ENCODE assay signal across 8 mouse cellular contexts in the genomic region with DNA sequence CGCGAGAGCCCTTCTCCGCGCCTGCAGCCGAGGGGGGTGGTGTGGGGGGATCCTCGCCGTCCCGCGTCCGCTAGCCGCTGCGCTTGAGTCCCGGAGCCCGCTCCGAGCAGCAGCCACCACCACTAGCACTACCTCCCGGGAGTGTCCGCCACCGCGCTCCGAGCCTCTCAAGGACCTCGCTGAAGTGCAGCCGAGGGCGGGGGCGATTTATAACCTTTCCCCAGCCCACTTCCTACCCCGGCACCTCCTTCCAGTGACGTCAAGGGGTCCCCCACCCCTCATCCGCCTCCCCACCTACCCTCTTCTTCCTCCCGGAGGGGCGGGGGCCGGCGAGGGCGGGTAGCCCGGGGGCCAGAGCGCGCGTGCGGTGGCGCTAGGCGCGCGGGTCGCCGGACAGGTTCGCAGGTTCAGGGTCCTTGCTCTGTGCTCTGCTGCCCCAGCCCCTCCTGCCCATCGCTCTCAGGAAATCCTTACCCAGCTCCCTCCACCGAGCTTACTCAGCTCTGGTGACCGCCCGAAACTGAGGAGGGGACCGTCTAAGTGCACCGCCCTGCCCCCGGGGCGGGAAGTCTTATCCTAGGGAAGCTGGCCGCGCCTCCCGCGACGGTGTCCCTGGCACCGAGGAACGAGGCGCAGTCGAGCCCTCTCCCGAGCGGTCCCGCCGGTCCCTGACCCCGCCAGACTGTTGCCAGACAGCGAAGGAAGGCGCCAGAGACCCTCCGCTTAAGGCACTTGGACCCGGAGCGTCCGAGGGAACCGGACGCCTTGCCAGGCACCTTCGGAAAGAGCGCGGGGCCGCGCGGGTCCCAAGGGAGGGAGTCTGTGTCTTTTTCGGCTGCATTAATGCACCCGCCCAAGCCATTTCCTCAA. TPM values are rescaled to one million over a fixed set of nuclear protein-coding genes. Genes with fewer than 3 reads are reported as not detected.
DNase-seq lines count a peak whose midpoint lies in the region; ATAC-seq and TF ChIP-seq lines count a peak whose summit lies in the region.

Gene Flt1, minus strand, starts transcription at position 181 of the 870 bp plus-strand sequence.

- H3K4me1 ChIP-seq in cerebellum, adult 2 months (ENCODE audit: control insufficient read depth, insufficient read depth, low read length): peaks cover 3% of the 10 kb centered on the region; the same call in 1 of the 2 replicates
- H3K4me1 ChIP-seq in hindbrain, embryonic 15.5 days (replicated peaks): peaks cover 18% of the 10 kb centered on the region
- peaks cover 60% of the 10 kb centered on the region for H3K4me1 ChIP-seq in megakaryocyte, embryonic 14.5 days

- H3K9ac ChIP-seq in hindbrain, embryonic 15.5 days: peak within 1 kb of the TSS; percentile 17

- intact Hi-C loops in left cerebral cortex, postnatal 36 days (cut with DNase I): loop anchor here (10.0 kb wide), 2 partner anchors 119 to 421 kb away; partner anchors contain the start of gene Cdx2

- peak in 1 of 2 experiments; percentile 27 for DNase-seq in cerebellum, adult 2 months
- DNase-seq in adrenal gland, postnatal 36 days: peak; percentile 71 to 84
- peak; percentile 37 for DNase-seq in gastrocnemius, postnatal 10 days
- DNase-seq in left cerebral cortex, postnatal 36 days (ENCODE audit: low spot score in 2 of 2): no peak
- DNase-seq in urinary bladder, postnatal 25 days (ENCODE audit: low spot score): peak; percentile 14

- peaks cover 6% of the 10 kb centered on the region; the same call in 1 of the 2 replicates for H3K27me3 ChIP-seq in cerebellum, adult 2 months (ENCODE audit: control insufficient read depth, insufficient read depth, low read length)
- peaks cover 72% of the 10 kb centered on the region for H3K27me3 ChIP-seq in hindbrain, embryonic 15.5 days
- H3K27me3 ChIP-seq in megakaryocyte, embryonic 14.5 days (replicated peaks): peaks cover 83% of the 10 kb centered on the region

- no peak for TF ChIP-seq POLR2A in cerebellum, adult 2 months (IDR thresholded peaks at IDR 0.05; ENCODE audit: borderline replicate concordance, insufficient read depth, low read length)

- H3K27ac ChIP-seq in cerebellum, adult 2 months (ENCODE audit: insufficient read depth, low read length): no peak within 1 kb of the TSS
- no peak within 1 kb of the TSS for H3K27ac ChIP-seq in hindbrain, embryonic 15.5 days (replicated peaks)

- WGBS in cerebellum, adult 2 months: 1% methylated on average over 82 of the region's 82 CpGs
- WGBS in hindbrain, embryonic 15.5 days: under 1% methylated on average over 70 of the region's 82 CpGs

- no peaks in the 10 kb centered on the region for H3K9me3 ChIP-seq in hindbrain, embryonic 15.5 days
- peaks cover 15% of the 10 kb centered on the region for H3K9me3 ChIP-seq in megakaryocyte, embryonic 14.5 days

- H3K4me3 ChIP-seq in cerebellum, adult 2 months (replicated peaks; ENCODE audit: insufficient read depth, low read depth, low read length): peak within 1 kb of the TSS; percentile 5
- peak within 1 kb of the TSS; percentile 39 for H3K4me3 ChIP-seq in hindbrain, embryonic 15.5 days
- peak within 1 kb of the TSS; percentile 92 for H3K4me3 ChIP-seq in megakaryocyte, embryonic 14.5 days (replicated peaks)

- no peak for ATAC-seq in cerebellum, adult (ENCODE audit: insufficient number of reproducible peaks, low FRiP score, low TSS enrichment)
- ATAC-seq in hindbrain, embryonic 15.5 days (ENCODE audit: low FRiP score, low read depth): peak; percentile 61; the same call in 1 of the 2 replicates

- TF ChIP-seq CTCF in cerebellum, adult 2 months (IDR thresholded peaks at IDR 0.05; ENCODE audit: borderline replicate concordance, insufficient read depth, low read depth, low read length): no peak

- H3K4me2 ChIP-seq in hindbrain, embryonic 15.5 days: peak within 1 kb of the TSS; percentile 62

- H3K36me3 ChIP-seq in hindbrain, embryonic 15.5 days: no peaks in the 10 kb centered on the region
- H3K36me3 ChIP-seq in megakaryocyte, embryonic 14.5 days (replicated peaks; ENCODE audit: low read length): no peaks in the 10 kb centered on the region

RNA-seq across cellular contexts. Expression of gene Flt1, which starts in this region (rescaled TPM):
- polyA plus RNA-seq in cerebellum, adult 2 months (2012; rRNA removed): 21.4 and 24.7 TPM in 2 replicates
- 10 to 100 TPM; 42.8 to 92.8 TPM for total RNA-seq in adrenal gland, postnatal 36 days (2021)
- 10 to 100 TPM; 14.7 to 17.8 TPM for total RNA-seq in gastrocnemius, postnatal 10 days (2021)
- 15.8 and 16.0 TPM in 2 replicates for polyA plus RNA-seq in hindbrain, embryonic 15.5 days (2015; fragmentation: Nextera tagmentation; extraction: Ambion mirVana)
- total RNA-seq in left cerebral cortex, postnatal 36 days (2021): 10 to 100 TPM; 30.5 to 41.9 TPM
- polyA plus RNA-seq in megakaryocyte, embryonic 14.5 days (2012; ENCODE audit: insufficient read depth, low replicate concordance): 0.36 and 0.47 TPM in 2 replicates

Comparison
In these comparisons a context has a peak if more than half of its experiments do, and no peak if none do; other contexts are left out.
1. RNA of gene Flt1 (polyA plus RNA-seq): 21.4 to 24.7 TPM in cerebellum, adult 2 months and 15.8 to 16.0 TPM in hindbrain, embryonic 15.5 days; 0.36 to 0.47 TPM in megakaryocyte, embryonic 14.5 days; every median in the first group is over 10 times any median in the second.
2. DNase-seq: peak in adrenal gland, postnatal 36 days (2 of 2), gastrocnemius, postnatal 10 days (single experiment) and urinary bladder, postnatal 25 days (single experiment); none in left cerebral cortex, postnatal 36 days (0 of 2).
3. H3K4me3 ChIP-seq: peak in every context shown above with its lines; median percentile 92 in megakaryocyte, embryonic 14.5 days; 39 in hindbrain, embryonic 15.5 days; 5 in cerebellum, adult 2 months.